Mouse (Mus musculus): ENCODE measurements around the gene Sprr2e. TPM values are rescaled to one million over a fixed set of nuclear protein-coding genes. Genes with fewer than 3 reads are reported as not detected.

Sprr2e gene
- polyA plus RNA-seq (2012; rRNA removed), result not detected in 2 replicates

GRCm38 (mm10) chr3:92351843-92352242 is at the start of gene Sprr2e:
Gene Sprr2e (plus strand): TSS chr3:92352143.
- DNase-seq (ENCODE audit: low read depth), result no peak

- DNase-seq (ENCODE audit: low read depth), result no peak
Measured at GRCm38 (mm10) chr3:92307406-92307805, 44.5 kb upstream of the Sprr2e start.

GRCm38 (mm10) chr3:92316320-92316719 is 35.6 kb upstream of the Sprr2e start, which contains the start of gene Sprr2b:
Gene Sprr2b (plus strand): TSS chr3:92316620.
- DNase-seq (ENCODE audit: low read depth), result no peak

GRCm38 (mm10) chr3:92317384-92317783 is 34.6 kb upstream of the Sprr2e start:
- DNase-seq (ENCODE audit: low read depth), result no peak

- DNase-seq (ENCODE audit: low read depth), result no peak
Measured at GRCm38 (mm10) chr3:92336278-92336677, 15.7 kb upstream of the Sprr2e start.

GRCm38 (mm10) chr3:92338840-92339239 is 13.1 kb upstream of the Sprr2e start, which contains the start of gene Sprr2d:
Gene Sprr2d (plus strand): TSS chr3:92339140.
- no peak for DNase-seq (ENCODE audit: low read depth)

DNA sequence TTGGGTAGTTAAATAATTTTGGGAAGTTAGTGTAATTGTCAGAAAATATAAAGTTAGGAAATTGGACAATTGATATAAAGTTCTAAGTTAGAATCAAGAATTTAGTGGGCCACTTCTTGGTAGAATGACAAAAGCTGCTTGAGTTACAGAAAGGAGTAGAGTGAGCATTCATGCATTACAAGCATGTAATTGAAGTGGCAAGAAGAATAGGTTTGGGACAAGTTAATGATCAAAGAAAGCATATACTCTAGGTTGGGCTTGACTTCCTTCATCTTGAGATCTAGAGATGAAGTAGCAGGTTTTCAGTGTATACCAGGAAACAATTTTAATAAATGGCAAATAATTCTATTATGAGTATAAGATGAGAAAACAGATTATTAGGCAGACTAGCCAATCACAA is 9.7 kb downstream of the Sprr2e start:
- no peak for DNase-seq (ENCODE audit: low read depth)

GRCm38 (mm10) chr3:92364887-92365286 is 12.9 kb downstream of the Sprr2e start, which contains the start of gene Sprr2f:
Gene Sprr2f (plus strand): TSS chr3:92365187.
- DNase-seq (ENCODE audit: low read depth), result no peak

GRCm38 (mm10) chr3:92373613-92374012 is 21.7 kb downstream of the Sprr2e start:
- DNase-seq (ENCODE audit: low read depth), result no peak

- no peak for DNase-seq (ENCODE audit: low read depth)
Measured at GRCm38 (mm10) chr3:92385385-92385784, 33.4 kb downstream of the Sprr2e start, which contains the start of gene Sprr2h. Gene Sprr2h (plus strand): TSS chr3:92385685.

DNA sequence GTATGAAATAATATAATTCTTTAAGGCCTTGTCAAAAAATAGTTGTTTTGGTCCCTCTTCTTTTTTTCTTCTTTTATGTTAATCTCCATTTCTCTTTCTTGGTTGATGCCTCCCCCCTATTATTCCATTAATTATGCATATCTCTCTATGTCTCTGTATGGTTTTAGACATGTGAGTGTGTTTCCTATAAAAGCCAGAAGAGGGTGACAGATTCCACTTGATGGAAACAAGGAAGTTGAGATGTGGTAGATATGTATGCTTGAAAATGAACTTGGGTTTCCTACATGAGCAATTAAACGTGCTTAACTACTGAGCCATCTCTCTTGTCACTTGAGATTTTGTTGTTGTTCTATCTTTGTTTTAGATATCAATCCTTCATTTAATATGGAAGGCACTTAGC is 42.4 kb downstream of the Sprr2e start:
- DNase-seq (ENCODE audit: low read depth), result no peak

Other genes with a start within 250 kb of the Sprr2e start
- gene Prr9, start 228.2 kb upstream of the Sprr2e start, polyA plus RNA-seq (2012; rRNA removed), result not detected in 2 replicates
- gene Lelp1, start 209.4 kb upstream of the Sprr2e start, polyA plus RNA-seq (2012; rRNA removed), result 9.6 and 11.2 TPM in 2 replicates
- 0.09 TPM in 1 of 2 replicates, not detected in the other for gene Sprr2a1, start 136.3 kb upstream of the Sprr2e start, polyA plus RNA-seq (2012; rRNA removed)
- 3.7 and 5.4 TPM in 2 replicates for gene Sprr2a2, start 136.2 kb upstream of the Sprr2e start, polyA plus RNA-seq (2012; rRNA removed)
- gene Sprr2a3, start 66.7 kb upstream of the Sprr2e start, polyA plus RNA-seq (2012; rRNA removed), result 0.42 TPM in 1 of 2 replicates, not detected in the other
- gene Sprr2b, start 35.5 kb upstream of the Sprr2e start, polyA plus RNA-seq (2012; rRNA removed), result 0.18 TPM in 1 of 2 replicates, not detected in the other
- not detected in 2 replicates for gene Sprr2d, start 13.0 kb upstream of the Sprr2e start, polyA plus RNA-seq (2012; rRNA removed)
- gene Sprr2f, start 13.0 kb downstream of the Sprr2e start, polyA plus RNA-seq (2012; rRNA removed), result 0.25 TPM in 1 of 2 replicates, not detected in the other
- not detected in 2 replicates for gene Sprr2h, start 33.5 kb downstream of the Sprr2e start, polyA plus RNA-seq (2012; rRNA removed)
- gene Sprr2i, start 55.8 kb downstream of the Sprr2e start, polyA plus RNA-seq (2012; rRNA removed), result not detected in 2 replicates
- not detected in 2 replicates for gene Sprr2j-ps, start 65.9 kb downstream of the Sprr2e start, polyA plus RNA-seq (2012; rRNA removed)
- 6.2 and 7.4 TPM in 2 replicates for gene Gm9774, start 77.3 kb downstream of the Sprr2e start, polyA plus RNA-seq (2012; rRNA removed)
- gene Sprr2k, start 80.4 kb downstream of the Sprr2e start, polyA plus RNA-seq (2012; rRNA removed), result not detected in 2 replicates
- gene Sprr1b, start 86.6 kb downstream of the Sprr2e start, polyA plus RNA-seq (2012; rRNA removed), result not detected in 2 replicates
- not detected in 2 replicates for gene Sprr3, start 106.6 kb downstream of the Sprr2e start, polyA plus RNA-seq (2012; rRNA removed)
- gene Sprr1a, start 133.8 kb downstream of the Sprr2e start, polyA plus RNA-seq (2012; rRNA removed), result 0.28 TPM in 1 of 2 replicates, not detected in the other
- gene Sprr4, start 148.3 kb downstream of the Sprr2e start, polyA plus RNA-seq (2012; rRNA removed), result not detected in 2 replicates
- gene 2310046K23Rik, start 182.4 kb downstream of the Sprr2e start, polyA plus RNA-seq (2012; rRNA removed), result not detected in 2 replicates
- not detected in 2 replicates for gene Ivl, start 221.6 kb downstream of the Sprr2e start, polyA plus RNA-seq (2012; rRNA removed)
- 27.9 and 30.2 TPM in 2 replicates for gene Smcp, start 236.9 kb downstream of the Sprr2e start, polyA plus RNA-seq (2012; rRNA removed)